Mouse (Mus musculus) G1E-ER4 (cell line): ENCODE measurements around the gene Pla1a. TPM values are rescaled to one million over a fixed set of nuclear protein-coding genes. Genes with fewer than 3 reads are reported as not detected.

Experiments
- GATA1 ChIP-seq: IDR thresholded peaks from one replicate; pipeline ENCODE4 v1.8.0; 2012; ENCODE audit warnings: low read length, inconsistent platforms
- polyA plus RNA-seq: library from polyadenylated mRNA; stranded (reverse); fragments of >175 nt; gene quantifications from 2 replicates; pipeline ENCODE4 v1.2.3, GENCODE M21; 2012

Gene Pla1a
- polyA plus RNA-seq, 1 experiment = not detected

DNA sequence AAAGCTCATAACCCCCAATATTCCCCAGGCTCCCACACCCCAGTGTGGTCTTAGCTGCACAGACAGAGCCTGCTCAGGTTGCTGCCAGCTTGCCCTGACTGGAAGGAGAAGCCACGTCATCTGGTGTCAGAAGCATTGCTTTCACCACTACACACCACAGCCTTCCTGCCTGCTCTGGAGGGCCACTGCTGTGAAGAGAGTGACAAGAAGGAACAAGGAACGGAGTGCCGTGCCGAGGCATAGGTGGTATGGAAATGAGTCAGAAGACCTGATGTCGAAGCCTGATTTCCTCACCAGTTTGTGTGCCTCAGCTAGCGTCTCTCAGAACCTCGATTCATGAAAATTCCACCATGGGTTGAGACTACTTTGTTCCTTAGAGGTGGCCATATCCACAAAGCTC, 29.3 kb downstream of the Pla1a start:
- TF ChIP-seq GATA1 = no peak

DNA sequence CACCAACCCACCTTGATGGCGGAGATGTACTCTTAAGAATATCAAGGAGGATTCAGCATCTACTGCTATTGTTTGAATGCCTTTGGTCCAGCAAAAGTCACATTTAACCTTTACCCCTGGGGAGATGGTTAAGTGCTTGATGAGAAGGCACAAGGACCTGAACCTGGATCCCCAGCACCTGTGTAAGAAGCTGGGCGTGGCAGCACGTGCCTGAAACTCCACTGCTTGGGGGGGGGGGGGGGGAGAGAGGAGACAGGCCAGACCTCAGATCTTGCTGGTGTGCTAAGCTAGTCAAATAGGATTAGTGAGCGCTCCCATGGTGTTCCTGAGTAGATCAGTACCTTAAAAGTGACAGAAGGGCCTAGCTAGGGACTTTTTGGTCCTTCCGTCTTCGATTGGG, 31.5 kb downstream of the Pla1a start:
- no peak for TF ChIP-seq GATA1

DNA sequence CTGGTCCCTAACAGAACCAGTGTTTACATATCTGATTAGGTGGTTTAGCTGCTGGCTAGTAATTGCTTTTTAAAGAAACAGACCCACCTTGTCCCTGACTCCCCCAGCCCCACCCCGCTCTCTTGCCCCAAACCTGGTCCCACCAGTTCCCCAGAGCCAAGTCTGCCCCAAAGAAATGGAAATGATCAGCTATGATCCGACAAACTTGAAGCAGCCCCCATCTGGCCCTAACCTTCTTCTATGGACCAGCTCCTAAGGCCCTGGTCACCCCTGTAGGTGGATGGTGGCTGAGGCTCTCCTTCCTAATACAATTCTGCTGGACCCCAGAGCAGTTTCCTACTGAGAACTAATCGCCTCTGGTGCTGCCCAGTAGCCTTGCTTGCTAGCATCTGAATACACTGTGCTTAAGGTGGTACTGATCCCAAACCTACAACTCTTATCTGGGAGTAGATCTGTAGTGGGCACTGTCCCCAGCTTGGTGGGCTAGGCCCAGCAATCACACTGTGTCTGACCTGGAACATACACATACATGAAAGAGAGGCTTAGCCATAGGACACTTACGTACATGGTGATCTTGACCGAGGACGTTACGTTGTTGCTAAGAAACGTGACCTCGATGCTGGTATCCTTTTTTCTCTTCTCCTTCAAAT, 32.5 kb downstream of the Pla1a start:
- no peak for TF ChIP-seq GATA1

DNA sequence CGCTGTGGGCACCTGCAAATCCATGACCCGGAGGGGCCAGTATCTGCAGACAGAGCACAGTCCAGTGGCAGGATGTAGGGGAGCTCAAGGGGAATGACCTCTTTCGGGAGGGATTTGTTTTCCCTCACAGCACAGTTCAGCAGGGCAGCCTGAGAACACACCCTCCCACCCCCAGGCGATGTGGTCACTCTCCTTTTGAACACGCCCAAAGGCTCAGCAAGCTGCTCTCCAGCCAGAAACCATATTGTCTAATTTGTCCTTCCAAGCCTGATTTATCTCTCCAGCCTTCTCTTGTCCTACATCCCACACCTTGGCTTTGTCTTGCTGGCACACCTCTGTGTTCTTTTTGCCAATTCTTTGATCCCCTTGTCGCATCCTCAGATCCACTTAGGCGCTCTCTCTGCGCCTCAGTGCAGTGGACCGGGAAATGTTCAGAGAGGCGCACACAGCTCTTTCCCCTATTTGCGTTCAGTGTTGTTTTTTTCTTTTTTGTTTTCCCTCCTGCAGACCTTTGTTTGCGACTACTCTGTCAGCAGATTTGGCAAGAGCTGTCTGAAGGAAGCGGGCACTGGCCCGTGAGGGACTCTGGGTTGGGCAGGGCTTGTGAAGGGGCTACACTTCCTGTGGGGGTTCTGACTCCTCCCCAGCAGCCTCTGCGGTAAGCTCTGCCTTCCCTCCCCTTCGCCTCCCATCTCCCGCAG, 33.3 kb downstream of the Pla1a start:
- TF ChIP-seq GATA1 = no peak

DNA sequence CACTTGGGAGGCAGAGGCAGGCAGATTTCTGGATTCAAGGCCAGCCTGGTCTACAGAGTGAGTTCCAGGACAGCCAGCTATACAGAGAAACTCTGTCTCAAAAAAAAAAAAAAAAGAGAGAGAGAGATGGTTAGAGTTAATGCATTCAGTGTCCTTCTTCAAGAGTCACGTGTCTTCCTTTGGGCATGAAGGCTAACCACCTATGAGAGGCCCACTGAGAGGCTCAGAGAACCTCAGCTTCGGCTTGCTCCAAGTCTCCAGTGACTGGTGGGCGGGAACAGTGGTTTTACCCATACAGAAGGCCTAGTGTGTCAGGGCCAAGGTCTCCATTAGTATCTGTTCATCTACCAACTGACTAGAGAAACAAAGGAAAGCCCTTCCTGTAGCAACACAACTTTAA, 33.9 kb downstream of the Pla1a start:
- TF ChIP-seq GATA1 = no peak

DNA sequence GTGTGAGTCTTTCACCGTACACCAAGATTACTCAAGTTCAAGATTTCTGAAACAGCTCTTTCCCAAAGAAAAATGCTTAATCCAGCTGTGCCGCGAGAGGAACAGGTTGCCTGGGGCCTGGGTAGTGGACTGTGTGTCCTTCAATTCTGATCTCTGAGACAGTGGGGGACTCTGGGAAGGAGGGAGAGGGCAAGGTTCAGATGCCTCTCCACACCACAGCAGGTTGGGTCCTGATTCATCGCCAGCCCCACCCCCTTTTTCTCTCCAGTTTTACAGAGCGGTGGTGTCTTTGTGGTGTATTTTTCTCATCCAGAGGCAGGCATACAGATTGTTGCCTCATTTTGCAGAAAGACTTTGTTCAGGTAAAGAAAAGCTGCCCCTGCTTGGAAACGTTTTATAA, 34.7 kb downstream of the Pla1a start:
- no peak for TF ChIP-seq GATA1

DNA sequence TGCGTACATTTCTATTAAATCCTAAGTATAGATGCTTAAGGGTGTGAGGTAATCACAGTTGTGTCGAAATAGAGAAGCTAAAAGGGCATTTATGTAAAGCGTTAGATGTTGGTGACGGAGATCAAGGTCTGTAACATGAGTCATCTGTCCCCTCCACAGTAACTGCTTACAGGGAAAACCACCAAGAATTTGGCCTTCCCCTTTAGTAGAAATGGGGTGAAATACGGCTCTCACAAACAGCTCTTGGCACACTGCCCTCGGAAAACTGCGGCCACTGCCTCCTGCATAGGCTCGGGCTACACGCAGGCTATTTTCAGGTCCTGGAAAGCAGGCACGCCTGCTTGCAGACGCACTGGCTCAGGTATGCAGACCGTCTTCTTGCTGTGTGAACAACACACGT, 36.8 kb downstream of the Pla1a start:
- TF ChIP-seq GATA1 = no peak

DNA sequence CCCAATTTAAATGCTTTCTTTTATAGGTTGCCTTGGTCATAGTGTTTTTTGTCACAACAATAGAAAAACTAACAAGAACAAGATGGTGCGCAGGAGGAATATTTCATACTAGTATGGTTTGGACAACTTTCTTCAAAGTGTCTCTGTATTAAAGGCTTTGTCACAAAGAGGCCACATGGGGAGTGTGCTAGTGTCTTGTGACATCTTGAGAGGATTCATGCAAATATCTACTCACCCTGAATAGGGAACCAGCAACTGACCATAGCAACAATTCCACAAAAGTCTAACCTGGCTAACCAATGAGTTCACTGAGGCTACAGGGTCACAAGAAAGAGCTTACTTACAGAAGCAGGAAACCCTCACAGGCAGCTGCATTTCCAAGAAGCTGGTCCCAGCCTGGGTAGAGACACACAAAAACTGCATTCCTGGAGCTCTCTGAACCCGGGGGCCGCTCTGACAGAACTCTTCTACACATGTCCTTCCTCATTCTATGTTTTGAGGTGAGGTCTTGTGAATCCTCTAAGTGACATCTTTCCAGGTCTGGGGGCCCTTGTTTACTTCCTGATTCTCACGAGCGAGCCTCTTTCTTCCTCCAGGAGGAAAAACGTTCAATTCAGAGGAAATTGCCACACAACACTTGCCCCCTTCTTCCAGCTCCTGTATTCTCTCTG, 37.8 kb downstream of the Pla1a start:
- no peak for TF ChIP-seq GATA1

DNA sequence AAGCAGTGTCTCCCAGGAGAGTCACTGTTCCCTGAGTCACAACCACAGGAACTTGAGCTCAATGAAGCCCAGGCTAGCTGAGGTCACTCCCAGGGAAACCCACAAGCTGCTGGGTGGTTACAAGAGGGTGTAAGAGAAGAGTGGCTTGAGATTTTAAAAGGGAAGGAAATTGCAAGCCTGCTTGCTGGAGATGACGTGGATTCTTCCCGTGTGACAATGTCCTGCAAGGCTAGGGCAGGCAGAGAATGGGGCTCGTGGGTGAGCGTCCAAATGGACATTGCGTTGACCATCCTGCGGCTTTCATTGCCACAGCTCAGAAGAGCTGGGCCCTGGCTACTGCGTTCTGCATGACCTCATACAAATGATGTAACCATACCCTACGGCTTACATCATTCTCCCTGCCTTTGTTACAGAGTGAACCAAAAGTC, 38.7 kb downstream of the Pla1a start:
- TF ChIP-seq GATA1 = no peak

DNA sequence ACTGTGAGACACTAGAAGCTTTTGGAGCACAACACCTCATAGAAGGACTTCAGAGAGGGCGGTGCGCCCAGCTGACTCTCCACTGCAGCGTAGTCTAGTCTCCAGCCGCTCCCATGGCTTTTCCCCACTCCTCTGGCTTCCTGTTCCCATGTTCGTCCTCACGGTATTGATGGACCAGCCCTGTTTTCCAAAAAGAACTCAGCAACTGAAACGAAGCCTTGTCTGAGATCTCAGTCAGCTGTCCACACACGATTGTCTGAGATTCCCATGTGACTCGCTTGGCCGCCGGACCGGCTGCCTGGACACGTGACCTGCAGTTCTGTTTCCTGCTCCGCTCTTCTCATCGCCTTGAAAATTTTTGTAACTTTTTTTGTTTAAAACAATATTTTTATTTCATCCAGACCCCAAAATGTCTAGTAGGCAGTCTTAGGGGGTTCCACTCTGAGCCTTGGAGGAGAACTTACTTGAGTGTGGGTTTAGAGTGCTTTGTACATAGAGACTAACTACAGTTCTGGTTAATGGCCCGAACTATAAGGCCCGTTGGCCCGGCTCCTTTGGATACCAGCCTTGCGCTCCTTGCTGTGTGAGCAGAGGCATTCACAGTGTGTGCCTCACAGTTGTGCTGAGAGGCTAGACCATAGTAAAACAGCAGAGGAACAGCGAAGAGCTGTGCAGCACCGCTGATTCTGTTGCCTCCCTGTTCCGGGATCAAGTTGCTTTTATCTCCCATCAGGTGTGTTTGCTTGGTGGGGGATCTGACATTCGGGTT, 40.6 kb downstream of the Pla1a start:
- TF ChIP-seq GATA1 = no peak

DNA sequence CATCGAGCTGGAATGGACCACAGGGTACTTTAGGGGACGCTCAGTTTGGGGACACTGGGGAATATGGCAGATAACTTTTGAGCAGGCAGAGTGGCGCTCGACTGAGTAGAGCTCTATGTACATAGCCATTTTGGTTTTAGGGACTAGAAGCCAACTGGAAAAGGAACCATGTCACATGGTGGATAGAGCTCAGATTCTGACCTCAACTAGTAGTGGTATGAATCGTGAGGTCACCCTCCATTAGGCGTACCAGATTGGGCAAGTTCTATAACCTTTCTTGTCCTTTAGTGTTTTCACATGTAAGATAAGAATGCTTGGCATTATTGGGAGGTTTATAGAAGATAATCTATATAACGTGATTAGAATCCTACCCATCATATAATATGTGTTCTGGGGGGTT, 42.6 kb downstream of the Pla1a start:
- TF ChIP-seq GATA1 = no peak

DNA sequence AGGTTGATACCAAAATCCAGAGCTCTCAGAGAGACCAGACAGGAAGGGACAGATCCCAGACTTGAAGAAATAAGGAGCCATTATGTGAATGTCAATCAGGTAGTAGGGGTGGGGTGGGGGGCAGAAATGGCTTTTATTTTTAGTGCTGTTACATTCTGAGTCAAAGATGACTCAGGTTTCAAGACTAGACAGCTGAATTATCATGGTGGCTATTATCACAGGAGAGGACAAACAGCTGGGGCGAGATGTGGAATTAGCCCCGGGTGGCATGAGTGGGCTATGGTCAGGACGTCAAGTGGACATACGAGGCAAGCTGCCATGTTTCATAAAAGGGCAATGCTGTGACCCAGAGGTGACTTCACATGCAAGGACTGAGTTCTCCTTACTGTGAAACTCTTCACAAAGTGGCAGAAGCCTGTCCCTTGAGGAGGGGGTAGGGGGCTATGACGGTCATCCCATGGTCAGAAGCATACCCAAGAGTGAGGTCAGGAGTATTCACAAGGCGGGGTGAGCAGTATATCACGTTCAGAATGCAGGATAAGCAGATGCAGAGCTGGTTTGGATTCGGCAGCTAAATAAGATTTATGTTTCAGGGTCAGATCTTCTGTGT, 43.6 kb downstream of the Pla1a start:
- no peak for TF ChIP-seq GATA1

DNA sequence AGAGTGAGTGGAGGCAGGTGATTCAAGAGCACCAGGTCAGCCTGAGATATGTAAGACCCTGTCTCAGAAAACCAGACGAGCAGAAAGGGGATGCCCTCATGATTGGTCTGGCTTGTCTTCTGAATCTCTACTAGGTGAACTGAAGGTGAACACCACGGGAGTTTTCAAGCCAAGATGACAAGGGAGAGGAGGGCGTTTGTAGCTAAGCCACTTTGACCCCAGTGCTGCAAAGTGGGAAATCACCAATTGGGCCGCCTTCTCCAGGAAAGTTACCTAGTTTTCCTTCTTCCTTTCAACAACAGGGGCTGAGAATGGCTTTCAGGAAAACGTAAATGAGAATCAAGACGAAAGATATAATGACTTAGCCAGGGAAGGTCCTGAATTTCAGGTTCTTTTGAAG, 44.2 kb downstream of the Pla1a start:
- TF ChIP-seq GATA1 = no peak

DNA sequence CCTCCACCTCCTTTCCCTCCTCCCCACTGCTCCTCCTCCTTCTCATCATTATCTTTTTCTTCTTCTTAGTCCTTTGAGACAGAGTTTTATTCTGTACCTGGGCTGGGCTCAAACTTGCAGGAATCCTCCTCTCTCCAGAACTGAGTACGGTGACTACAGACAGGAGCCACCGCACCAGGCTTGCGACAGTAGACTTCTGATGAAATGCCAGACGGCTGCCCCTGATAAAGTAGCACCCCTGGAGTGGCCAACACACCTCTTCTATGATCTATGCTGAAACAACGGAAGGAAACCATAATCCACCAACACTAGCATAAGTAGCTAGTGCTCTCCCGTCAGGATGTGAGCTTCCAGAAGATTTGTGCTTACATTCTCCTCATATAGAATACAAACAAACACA, 45.6 kb downstream of the Pla1a start:
- TF ChIP-seq GATA1 = no peak

DNA sequence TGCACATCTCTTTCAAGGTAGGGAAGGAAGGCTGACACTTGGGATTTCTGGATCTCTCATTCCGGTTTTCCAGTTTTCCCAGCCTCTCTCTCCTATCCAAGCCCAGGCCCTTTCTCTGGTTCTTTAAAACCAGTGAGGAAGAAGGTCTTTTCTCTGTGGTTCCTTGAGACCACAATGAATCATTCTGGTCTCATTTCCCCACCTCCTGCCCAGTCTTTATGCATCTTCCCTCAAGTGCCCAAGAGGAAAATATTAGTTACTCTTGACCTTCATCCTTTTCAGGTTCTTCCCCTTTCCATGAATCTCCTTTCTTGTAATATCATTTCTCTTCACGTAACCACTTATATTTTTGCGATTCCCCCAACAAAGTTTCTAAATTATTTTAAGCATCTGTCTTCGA, 47.2 kb downstream of the Pla1a start:
- no peak for TF ChIP-seq GATA1

DNA sequence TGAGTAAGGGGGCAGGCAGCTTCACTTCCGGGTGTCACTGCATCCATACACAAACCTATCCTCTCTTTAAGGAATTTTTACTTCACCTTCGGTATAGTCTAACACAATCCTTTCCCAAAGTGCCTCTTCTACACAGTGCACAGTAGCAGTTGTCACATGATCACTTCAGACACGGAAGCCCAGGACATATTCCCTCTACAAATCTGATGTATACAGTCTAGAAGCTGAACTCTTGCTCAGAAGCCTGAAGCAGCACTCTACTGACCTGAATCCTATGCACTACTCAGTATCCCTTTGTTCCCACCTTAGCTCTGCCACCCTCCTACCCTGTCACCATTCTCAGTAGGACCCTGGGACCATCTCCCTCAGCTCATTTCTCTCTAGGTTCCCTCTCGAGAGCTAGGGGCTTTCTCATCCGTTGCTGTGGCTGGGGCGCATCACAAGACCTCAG, 47.7 kb downstream of the Pla1a start:
- TF ChIP-seq GATA1 = no peak

DNA sequence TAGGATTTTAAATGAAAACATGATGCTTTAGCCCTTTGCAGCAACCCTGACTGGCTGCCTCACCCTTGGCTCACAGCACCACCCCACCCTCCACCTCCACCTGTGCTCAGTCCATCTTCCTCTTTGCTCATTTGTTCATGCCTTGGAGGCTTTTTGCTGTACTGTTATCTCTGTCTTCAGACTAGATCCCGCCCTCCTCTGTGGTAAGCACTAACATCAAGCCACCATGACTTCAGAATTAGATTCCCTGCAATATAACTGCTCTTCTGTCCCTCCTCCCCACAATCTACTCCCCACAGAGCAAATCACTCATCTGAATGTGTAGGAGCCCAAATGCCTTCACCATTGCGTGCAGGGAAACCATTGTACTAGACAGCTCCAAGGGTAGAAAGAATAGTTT, 49.3 kb downstream of the Pla1a start:
- no peak for TF ChIP-seq GATA1
